Mouse (Mus musculus) testis, postnatal 14 days (tissue): ENCODE measurements around the gene Pym1.
"Not testable (repeated sequence)": the region's sequence is repeated elsewhere in the genome, so short reads cannot be mapped to it uniquely, and the experiment has no call there.

Source experiments
- DNase-seq: peaks from one replicate; pipeline ENCODE4 v3.0.0; 2021; ENCODE audit warnings: low spot score

Pym1 gene

DNA sequence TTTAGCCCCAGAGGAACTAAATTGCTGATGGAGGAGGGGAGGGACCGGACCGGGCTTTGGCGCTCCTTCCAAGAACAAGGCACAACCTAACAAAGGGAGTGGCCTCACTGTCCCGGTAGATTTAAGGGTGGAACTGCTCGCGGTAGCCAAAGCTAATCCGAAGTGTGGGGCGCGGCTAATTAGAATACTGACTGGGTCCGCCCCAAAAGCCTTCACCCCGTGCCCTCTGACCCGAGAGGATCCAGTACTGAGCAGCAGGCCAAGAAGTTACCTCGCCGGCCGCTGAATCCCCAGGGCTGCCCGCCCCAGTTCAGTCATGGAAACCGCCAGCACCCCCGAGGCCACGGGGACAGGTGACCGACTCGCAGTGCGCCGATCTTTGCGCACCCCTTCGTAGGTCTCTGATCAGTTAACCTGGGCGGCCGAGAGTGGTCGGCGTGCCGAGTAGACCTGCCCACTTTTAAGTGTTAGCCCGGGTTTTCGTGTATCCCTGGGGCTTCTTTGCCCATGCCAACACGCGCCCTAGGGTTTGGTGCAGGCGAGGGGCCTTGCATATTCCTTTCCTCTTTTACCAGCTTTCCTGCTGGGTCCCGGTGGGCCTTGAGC lies at the start of gene Pym1:
TSS of gene Pym1 (plus strand) at position 244 of the 606 bp plus-strand sequence.
- DNase-seq, result peak; percentile 84

GRCm38 (mm10) chr10:128699006-128699405 lies 48.7 kb upstream of the Pym1 start:
- DNase-seq, result no peak

DNA sequence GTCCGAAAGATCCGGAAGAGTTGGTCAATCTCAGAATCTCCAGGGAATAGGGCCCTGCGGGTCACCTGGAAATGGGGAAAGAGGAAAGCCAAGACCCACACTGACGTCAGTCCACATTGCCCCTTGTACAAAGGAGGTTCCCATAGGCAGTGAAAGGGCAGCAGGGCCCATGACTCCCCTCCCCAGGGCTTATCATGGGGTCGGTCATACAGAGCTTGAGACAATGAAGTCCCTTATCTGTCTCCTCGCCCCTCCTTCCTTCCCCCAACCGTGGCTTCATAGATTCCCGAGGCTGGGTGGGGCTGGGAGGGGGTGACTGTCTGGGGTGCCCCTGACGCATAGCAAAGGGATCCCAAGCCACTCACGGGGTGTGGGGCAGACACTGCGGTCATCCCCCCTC lies 48.1 kb upstream of the Pym1 start:
- DNase-seq, result no peak

- DNase-seq, result no peak
Measured at GRCm38 (mm10) chr10:128700712-128701111, 47.0 kb upstream of the Pym1 start.

DNA sequence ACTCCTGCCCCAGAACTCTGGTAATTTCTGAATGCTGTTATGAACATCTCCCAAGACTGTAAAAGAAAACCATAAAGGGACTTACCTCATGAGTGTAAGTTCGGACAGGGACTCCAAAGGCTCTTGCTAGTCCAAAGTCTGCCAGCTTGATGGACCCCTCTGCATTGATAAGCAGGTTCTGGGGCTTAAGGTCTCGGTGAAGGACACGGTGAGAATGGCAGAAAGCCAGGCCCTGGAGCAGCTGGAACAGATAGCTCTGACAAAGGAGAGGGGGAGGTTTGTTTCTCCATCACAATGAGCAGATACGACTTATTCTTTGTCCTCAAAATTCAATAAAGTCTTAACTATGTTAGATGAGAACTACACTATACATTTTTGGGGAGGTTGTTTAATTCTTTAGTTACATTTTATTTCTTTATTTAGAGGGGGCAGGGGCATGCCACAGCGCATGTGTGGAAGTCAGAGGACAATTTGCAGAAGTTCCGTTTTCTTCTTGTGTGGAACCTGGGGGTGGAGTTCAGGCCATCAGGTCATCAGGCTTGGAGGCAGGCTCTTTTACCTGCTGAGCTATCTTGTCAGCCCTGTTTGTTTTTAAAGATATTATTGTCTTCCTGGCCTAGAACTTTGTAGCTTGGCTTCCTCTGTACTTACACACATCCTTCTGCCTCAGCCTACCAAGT lies 45.2 kb upstream of the Pym1 start:
- DNase-seq, result peak; percentile 66

DNA sequence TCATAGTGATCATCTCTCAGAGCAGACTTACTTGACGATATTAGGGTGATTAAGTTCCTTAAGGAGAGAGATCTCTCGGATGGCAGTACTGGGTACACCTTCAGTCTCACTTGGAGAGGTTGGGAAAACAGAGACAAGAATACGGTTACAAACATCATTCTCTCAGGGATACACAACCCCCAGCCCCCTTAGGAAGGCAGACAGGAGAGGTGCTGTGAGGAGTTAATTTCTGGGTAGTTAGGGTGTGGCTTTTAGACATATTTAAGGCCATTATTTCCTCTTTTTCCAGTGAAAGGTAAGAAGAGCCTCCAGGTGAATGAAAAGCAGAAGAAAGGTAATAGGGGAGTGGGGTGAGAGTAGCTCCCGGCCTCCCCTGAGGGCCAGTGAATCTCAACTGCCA lies 43.8 kb upstream of the Pym1 start, which contains the start of gene Pmel:
TSS of gene Pmel (plus strand) at position 301 of the 400 bp plus-strand sequence.
- DNase-seq, result no peak

GRCm38 (mm10) chr10:128704491-128705316 lies 43.0 kb upstream of the Pym1 start, which contains the start of gene Cdk2:
Cdk2 (minus strand) TSS chr10:128705031.
- DNase-seq, result peak; percentile 94

- peak; percentile 41 for DNase-seq
Measured at GRCm38 (mm10) chr10:128705317-128705693, 42.4 kb upstream of the Pym1 start.

DNA sequence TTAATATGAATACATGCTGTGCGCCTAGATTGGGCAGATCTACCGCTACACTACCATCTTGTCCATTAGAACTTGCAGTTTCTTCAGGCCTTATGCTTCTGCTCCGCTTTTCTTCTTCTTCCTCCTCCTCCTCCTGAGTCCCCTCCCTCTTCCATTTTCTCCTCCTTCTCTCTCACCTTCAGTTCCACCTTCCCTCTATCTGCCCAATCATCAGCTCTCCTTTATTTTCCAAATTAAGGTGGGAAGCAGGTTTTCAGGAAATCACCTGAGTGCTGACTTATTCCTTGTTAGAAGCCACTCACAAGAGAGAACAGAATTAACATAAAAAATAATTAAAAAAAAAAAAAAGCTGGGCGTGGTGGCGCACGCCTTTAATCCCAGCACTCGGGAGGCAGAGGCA lies 36.4 kb upstream of the Pym1 start:
- not testable (repeated sequence) for DNase-seq

DNA sequence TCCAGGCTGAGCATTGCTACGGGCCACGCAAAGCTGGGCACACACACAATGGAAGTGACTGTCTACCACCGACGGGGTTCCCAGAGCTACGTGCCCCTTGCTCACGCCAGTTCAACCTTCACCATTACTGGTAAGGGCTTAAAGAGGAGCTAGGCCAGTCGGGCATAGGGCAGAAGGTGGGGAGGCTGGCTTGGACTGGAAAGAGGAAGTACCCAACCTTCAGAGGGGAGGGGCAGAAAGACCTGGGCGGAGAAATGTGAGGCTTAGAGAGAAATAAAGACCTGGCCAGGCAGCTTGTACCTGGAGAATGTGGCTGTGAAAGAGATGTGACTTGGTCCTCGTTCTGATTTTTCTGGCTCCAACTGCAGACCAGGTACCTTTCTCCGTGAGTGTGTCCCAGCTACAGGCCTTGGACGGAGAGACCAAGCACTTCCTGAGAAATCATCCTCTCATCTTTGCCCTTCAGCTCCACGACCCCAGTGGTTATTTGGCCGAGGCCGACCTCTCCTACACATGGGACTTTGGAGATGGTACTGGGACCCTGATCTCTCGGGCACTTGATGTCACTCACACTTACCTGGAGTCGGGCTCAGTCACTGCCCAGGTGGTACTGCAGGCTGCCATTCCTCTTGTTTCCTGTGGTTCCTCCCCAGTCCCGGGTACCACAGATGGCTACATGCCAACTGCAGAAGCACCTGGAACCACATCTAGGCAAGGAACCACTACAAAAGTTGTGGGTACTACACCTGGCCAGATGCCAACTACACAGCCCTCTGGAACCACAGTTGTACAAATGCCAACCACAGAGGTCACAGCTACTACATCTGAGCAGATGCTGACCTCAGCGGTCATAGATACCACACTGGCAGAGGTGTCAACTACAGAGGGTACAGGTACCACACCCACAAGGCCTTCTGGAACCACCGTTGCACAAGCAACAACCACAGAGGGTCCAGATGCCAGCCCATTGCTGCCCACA lies 31.8 kb upstream of the Pym1 start:
- no peak for DNase-seq

DNA sequence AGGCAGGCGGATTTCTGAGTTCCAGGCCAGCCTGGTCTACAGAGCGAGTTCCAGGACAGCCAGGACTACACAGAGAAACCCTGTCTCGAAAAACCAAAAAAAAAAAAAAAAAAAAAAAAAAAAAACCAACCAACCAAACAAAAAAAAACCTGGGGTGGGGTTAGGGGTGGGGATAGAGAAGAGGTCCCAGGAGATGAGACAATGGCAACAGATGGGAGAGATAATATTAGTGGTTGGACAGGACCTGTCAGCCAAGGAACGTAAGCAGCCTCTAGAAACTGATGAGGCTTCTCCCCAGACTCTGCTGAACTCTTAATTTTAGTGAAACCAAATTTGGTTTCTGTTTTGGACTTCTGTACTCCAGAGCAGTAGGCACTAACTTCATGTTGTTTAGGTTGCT lies 22.2 kb upstream of the Pym1 start:
- not testable (repeated sequence) for DNase-seq

DNA sequence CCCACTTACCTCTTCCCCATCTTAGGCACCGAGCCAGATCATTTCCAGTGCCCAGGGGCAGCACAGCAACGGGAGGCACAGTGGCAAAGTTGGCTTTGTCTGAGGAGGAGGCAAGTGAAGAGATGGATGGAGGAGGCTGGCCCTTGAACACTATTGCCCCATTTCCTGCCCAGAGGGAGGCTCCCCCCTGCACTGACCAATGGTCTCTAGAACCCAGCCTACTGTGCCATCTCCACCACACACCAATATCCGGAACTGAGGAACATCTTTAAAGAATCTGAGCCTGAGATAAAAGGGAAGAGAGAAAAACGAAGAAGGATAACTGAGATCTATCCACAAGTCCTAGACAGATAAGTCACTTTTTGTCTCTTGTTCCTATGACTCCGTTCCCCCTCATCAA lies 19.6 kb upstream of the Pym1 start:
- no peak for DNase-seq

DNA sequence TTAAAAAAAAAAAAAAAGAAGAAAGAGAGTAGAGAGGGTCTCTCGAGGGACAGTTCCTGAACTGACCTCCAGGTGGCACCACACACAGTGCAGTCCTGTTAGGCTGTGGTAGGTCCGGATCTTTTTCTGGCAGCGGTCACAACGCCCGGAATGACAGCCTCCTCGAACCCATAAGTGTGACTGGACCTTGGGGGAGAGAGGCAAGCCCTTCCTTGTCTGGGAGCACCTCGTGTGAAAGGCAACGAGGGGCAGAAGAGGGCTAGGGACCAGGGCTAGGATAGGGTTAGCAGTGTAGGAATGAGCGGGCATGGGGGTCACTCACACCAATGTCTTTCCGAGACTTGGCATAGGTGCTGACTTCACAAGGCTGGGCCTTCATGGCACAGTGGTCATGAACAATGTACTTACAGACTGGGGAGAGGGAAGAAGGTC lies 16.7 kb upstream of the Pym1 start:
- DNase-seq, result peak; percentile 46

GRCm38 (mm10) chr10:128731992-128732391 lies 15.7 kb upstream of the Pym1 start:
- DNase-seq, result no peak

- DNase-seq, result peak; percentile 30
Measured at GRCm38 (mm10) chr10:128737435-128737834, 10.3 kb upstream of the Pym1 start.

GRCm38 (mm10) chr10:128740296-128740695 lies 7.4 kb upstream of the Pym1 start:
- no peak for DNase-seq

DNA sequence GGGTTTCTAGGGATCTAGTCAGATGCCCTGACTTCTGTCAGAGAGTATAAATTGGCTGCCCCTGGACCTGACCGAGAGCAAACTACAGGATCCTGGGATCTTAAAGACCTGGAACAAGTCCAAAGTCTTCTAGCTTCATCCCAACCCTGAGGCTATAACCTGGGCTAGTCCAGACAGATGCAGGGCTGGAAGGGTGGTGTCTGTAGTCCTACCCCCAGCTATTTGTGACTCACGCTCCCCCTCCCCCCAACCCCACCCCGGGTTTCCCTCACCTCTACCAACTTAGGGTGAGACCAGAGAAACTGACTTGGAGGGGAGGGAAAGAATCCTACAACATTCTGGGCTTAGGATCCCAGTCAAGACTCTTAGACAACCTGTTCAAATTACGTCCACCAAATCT lies 5.1 kb upstream of the Pym1 start:
- no peak for DNase-seq

DNA sequence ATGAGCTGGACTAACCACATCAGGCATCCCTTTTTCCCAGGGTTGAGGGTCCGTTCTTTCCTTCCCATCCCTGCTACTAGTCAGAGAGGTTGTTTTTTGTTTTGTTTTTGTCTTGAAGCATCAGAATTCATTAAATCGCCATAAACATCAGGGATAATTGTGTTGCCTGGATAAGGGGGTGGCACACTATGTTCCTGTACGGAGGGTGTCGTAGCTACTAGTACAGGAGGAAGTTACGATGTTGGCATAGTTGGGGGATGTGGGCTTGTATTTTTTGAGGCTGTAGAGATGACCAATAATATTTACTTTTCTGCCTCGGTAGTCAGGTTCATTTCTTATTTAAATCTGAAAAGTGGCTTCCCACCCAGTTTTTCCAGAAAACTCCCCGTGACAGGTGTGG lies 4.5 kb upstream of the Pym1 start:
- DNase-seq, result no peak

DNA sequence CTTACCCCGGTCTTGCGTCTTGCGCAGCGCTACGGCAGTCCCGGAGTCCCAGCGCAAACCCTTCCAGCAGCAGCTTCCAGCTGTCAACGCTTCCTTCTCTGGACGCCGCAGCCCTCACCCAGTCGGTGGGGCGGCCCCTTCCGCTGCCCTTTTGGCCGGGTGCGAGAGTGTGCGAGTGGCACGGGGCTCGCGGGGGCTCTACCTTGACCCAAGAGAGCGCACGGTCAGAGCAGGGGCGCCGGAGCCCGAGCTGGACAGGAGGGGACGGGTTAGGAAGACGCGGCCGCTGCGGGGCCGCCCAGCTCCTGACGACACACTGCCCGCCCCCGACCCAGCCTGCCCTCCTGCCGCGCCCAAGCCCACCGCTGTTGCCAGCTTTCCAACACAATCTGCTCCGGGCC lies 3.9 kb upstream of the Pym1 start:
- peak; percentile 55 for DNase-seq

DNA sequence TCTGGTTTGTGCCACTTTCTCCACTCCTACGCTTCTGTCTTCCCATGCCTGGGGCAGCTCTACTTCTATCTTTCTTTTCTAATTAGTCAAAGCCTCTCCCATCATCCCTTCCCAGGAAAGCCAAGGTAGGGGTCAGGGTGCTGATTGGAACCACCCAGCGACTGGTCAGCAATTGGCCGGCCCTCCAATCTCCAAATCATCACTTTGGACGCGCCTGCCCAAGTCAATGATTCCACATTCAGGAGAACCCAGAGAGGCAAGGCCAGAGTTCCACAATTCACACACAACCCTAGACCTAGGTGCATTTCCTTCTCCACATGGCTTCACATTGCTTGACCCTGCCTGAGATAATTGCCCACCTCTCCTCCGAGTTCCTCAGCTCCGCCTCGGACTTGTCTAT lies 3.5 kb upstream of the Pym1 start:
- DNase-seq, result no peak

DNA sequence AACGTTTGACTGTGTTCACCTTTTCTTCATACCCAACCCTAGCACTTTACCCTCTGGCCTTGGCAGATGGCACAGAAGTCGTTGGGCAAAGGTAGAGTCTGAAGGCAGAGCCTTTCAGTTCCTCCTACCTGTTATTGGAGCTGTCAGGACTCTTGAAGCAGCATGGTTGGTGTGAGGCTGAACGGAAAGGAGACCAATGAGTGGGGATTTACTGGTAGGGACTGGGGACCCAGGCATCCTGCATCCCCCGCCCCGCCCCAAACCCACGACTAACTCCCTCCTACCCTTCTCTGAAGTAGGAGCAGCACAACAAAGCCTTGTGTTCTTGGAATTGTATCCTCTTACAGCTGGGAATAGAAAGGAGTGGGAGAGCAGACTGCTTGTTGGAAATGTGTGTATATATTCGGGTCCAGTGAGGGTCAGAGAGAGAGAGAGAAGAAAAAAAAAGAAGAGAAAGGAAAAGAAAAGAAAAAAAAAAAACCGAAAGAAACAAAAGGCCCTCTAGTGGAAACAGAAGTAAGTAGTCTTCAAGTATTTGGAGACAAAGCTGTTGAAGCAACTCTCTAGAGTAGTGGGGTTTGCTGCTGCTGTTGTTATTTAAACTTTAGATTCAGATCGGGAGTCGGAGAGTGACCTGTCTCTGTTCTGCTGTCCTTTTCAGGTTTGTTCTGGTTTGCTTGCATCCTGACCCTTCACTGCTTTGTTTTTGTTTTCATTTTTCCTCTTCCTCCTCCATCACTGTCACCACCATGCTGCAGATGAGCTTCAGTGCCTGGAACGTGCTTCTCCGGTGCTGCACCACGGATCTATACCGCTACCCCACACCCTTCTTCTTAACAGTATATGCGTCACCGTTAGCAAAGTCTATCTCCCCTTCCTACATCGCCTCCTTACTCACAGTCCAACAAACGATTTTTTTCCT lies 2.7 kb upstream of the Pym1 start, which contains the start of gene Dgka:
TSS of gene Dgka (minus strand) at position 176 of the 922 bp plus-strand sequence.
- DNase-seq, result no peak
